Mouse (Mus musculus) lung, postnatal 25 days (tissue): ENCODE measurements around the gene Gm32687.
"Not testable (repeated sequence)": the region's sequence is repeated elsewhere in the genome, so short reads cannot be mapped to it uniquely, and the experiment has no call there.

Experiments
- DNase-seq: peaks from one replicate; pipeline ENCODE4 v3.0.0; 2022; ENCODE audit warnings: low spot score

The Gm32687 gene

GRCm38 (mm10) chr10:81863409-81864407 is at the start of gene Gm32687:
Gene Gm32687, plus strand, starts transcription at chr10:81863934.
- not testable (repeated sequence) for DNase-seq

GRCm38 (mm10) chr10:81846219-81846618 is 17.5 kb upstream of the Gm32687 start:
- DNase-seq, result not testable (repeated sequence)

- not testable (repeated sequence) for DNase-seq
Measured at GRCm38 (mm10) chr10:81929842-81930743, 66.4 kb downstream of the Gm32687 start, which contains the start of gene Zfp781. Gene Zfp781, minus strand, starts transcription at chr10:81930480.
